Mouse (Mus musculus) neural tube, embryonic 13.5 days (tissue): ENCODE data around the gene Gpr108. TPM values are rescaled to one million over a fixed set of nuclear protein-coding genes. Genes with fewer than 3 reads are reported as not detected.

Experiments
- ATAC-seq: fragments of 200-750 bp; cut with Nextera tagmentation; 2 replicates; pipeline ENCODE4 v1.8.0; 2017; ENCODE audit warnings: low read depth, mild to moderate bottlenecking, moderate TSS enrichment, moderate library complexity
- H3K27ac ChIP-seq: fragments of 300-500 bp; sonication (generic); replicated peaks from 2 replicates; pipeline ENCODE4 v1.5.1; 2015; ENCODE audit warnings: moderate library complexity, mild to moderate bottlenecking, inconsistent platforms
- H3K27me3 ChIP-seq: fragments of 300-500 bp; sonication (generic); 2 replicates; pipeline ENCODE4 v1.6.1; 2015; ENCODE audit warnings: mild to moderate bottlenecking, inconsistent platforms
- H3K36me3 ChIP-seq: fragments of 300-500 bp; sonication (generic); 2 replicates; pipeline ENCODE4 v1.6.1; 2015; ENCODE audit warnings: mild to moderate bottlenecking, inconsistent platforms
- H3K4me1 ChIP-seq: fragments of 300-500 bp; sonication (generic); replicated peaks from 2 replicates; pipeline ENCODE4 v1.6.1; 2015; ENCODE audit warnings: inconsistent platforms
- H3K4me2 ChIP-seq: fragments of 300-500 bp; sonication (generic); 2 replicates; pipeline ENCODE4 v1.6.1; 2015; ENCODE audit warnings: inconsistent platforms, mild to moderate bottlenecking, moderate library complexity
- H3K4me3 ChIP-seq: fragments of 300-500 bp; sonication (generic); 2 replicates; pipeline ENCODE4 v1.5.1; 2015; ENCODE audit warnings: mild to moderate bottlenecking, inconsistent platforms
- H3K9ac ChIP-seq: fragments of 300-500 bp; sonication (generic); 2 replicates; pipeline ENCODE4 v1.6.1; 2015; ENCODE audit warnings: moderate library complexity, mild to moderate bottlenecking, inconsistent platforms
- H3K9me3 ChIP-seq: fragments of 300-500 bp; sonication (generic); 2 replicates; pipeline ENCODE4 v1.6.1; 2016; ENCODE audit warnings: inconsistent platforms
- WGBS: fragments of 180-500 bp; shearing (Covaris S2); methylation state at CpG from one replicate; pipeline ENCODE4 v1.1.7; 2015; 5-methylcytosine and 5-hydroxymethylcytosine counted together
- polyA plus RNA-seq: library from polyadenylated mRNA; unstranded; fragments of >200 nt; fragmentation: Nextera tagmentation; extraction: Ambion mirVana; gene quantifications from 2 replicates; pipeline ENCODE4 v1.2.1, GENCODE M21; 2015

The Gpr108 gene
- polyA plus RNA-seq, 1 experiment from 2014 or later: 24.8 TPM

DNA sequence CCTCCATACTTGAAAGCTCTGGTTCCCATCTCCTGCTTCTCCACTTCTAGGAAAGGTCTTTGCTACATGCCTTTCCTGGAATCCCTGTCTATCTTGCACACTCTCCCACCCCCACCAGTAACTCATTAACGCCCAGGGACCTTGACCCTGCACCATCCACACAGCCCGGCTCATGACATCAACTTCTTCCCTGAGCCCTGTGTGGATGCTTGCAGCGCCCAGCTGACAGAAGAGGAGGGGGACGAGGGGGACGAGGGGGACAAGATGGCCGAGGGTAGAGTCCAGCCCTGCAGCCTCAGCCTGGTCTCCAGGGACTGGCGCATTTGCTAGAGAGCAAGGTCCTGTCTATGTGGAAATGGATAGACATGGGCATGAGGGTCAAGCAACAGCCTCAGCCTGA is 15.2 kb downstream of the Gpr108 start:
- 56% methylated on average over 7 of the region's 7 CpGs for WGBS
- Histone ChIP-seq H3K4me3 (no peak overlapping the region), H3K9ac (no peak overlapping the region), H3K9me3 (no peaks in the 10 kb centered on the region), H3K36me3 (peaks cover 36% of the 10 kb centered on the region), H3K27ac (no peak overlapping the region), H3K4me1 (no peaks in the 10 kb centered on the region), H3K27me3 (no peaks in the 10 kb centered on the region), H3K4me2 (no peak overlapping the region)
- no peak for ATAC-seq

GRCm38 (mm10) chr17:57232200-57232599 is 16.0 kb downstream of the Gpr108 start:
- H3K9me3 ChIP-seq: no peaks in the 10 kb centered on the region
- no peaks in the 10 kb centered on the region for H3K4me1 ChIP-seq
- ATAC-seq: no peak
- 86% methylated on average over 1 of the region's 1 CpGs for WGBS
- H3K27ac ChIP-seq: no peak overlapping the region
- H3K36me3 ChIP-seq: peaks cover 28% of the 10 kb centered on the region
- H3K27me3 ChIP-seq: no peaks in the 10 kb centered on the region
- no peak overlapping the region for H3K9ac ChIP-seq
- H3K4me3 ChIP-seq: no peak overlapping the region
- H3K4me2 ChIP-seq: no peak overlapping the region

GRCm38 (mm10) chr17:57231321-57231771 is 16.9 kb downstream of the Gpr108 start:
- H3K4me1 ChIP-seq: no peaks in the 10 kb centered on the region
- H3K36me3 ChIP-seq: peaks cover 19% of the 10 kb centered on the region
- no peak overlapping the region for H3K9ac ChIP-seq
- H3K4me3 ChIP-seq: no peak overlapping the region
- H3K9me3 ChIP-seq: no peaks in the 10 kb centered on the region
- H3K4me2 ChIP-seq: no peak overlapping the region
- no peak overlapping the region for H3K27ac ChIP-seq
- no peak for ATAC-seq
- H3K27me3 ChIP-seq: no peaks in the 10 kb centered on the region

DNA sequence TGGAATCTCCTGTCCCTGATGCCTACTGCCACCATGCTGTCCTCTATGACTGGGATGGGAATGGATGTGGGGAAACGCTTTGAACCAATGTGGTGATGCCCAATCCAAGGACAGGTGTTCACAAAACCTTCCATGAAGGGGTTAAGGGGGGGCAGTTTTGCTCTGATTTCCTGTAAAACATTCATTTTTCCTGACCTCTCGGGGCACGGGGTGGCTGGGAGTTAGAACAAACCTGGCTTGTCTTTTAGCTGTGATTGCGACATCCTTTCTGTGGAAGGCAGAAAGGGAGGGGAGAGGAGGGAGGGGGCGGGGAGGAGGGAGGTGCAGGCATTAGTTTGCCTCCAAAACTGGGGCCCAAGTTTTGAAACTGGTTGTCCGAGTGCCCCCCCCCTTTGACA is 17.5 kb downstream of the Gpr108 start:
- Histone ChIP-seq H3K4me1 (no peaks in the 10 kb centered on the region), H3K27me3 (no peaks in the 10 kb centered on the region), H3K4me2 (no peak overlapping the region), H3K9me3 (no peaks in the 10 kb centered on the region), H3K36me3 (peaks cover 13% of the 10 kb centered on the region), H3K27ac (no peak overlapping the region), H3K4me3 (no peak overlapping the region), H3K9ac (no peak overlapping the region)
- ATAC-seq: no peak
- WGBS: 77% methylated on average over 6 of the region's 6 CpGs

DNA sequence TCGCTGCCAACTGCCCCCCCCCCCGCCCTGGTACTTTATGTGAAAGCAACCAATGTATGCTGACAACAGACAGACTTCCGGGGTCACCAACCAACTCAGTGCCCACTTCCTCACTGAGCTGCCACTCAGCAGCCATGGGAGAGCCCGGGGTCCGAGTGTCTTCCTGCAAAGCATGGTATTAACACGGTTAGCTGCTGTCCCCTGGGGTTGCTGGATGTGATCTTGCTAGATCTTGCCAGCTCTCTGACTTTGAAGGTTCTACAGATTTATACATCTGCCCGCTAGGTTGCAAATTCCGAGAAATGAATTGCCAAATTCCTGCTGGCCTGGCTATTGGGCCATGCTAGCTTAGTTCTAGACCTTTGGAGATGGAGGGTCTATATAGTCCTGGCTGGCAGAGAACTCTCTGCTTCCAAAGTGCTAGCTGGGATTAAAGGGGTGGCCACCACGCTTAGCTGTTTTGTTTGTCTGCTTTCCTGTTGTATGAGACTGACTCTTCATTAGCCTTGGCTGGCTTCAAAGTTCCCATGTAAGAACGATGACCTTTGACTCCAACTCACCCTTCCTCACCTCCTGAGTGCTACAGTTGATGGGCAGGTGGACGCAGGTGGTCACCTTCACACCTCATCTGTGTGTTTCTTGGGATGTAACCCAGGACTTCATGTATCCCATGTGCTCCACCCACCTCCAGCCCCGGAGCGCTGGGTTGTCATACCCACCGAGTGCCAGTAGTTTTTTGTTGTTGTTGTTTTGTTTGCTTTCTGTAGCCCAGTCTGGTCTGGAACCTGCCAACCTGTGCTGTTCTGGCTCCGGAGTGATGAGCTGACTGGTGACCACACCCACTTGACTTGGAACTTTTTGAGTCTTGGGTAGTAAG is 18.2 kb downstream of the Gpr108 start:
- WGBS: 81% methylated on average over 15 of the region's 15 CpGs
- ATAC-seq: no peak
- H3K36me3 ChIP-seq: peaks cover 9% of the 10 kb centered on the region; the same call in 1 of the 2 replicates
- H3K9me3 ChIP-seq: no peaks in the 10 kb centered on the region
- H3K27ac ChIP-seq: no peak overlapping the region
- no peak overlapping the region for H3K4me2 ChIP-seq
- no peaks in the 10 kb centered on the region for H3K27me3 ChIP-seq
- H3K4me1 ChIP-seq: no peaks in the 10 kb centered on the region
- no peak overlapping the region for H3K9ac ChIP-seq
- H3K4me3 ChIP-seq: no peak overlapping the region

- Histone ChIP-seq H3K36me3 (no peaks in the 10 kb centered on the region), H3K4me2 (no peak overlapping the region), H3K4me3 (no peak overlapping the region), H3K27ac (no peak overlapping the region), H3K9ac (no peak overlapping the region), H3K9me3 (no peaks in the 10 kb centered on the region), H3K27me3 (no peaks in the 10 kb centered on the region), H3K4me1 (no peaks in the 10 kb centered on the region)
- 84% methylated on average over 3 of the region's 3 CpGs for WGBS
- ATAC-seq: no peak
Observed at GRCm38 (mm10) chr17:57228873-57229272, 19.4 kb downstream of the Gpr108 start.

DNA sequence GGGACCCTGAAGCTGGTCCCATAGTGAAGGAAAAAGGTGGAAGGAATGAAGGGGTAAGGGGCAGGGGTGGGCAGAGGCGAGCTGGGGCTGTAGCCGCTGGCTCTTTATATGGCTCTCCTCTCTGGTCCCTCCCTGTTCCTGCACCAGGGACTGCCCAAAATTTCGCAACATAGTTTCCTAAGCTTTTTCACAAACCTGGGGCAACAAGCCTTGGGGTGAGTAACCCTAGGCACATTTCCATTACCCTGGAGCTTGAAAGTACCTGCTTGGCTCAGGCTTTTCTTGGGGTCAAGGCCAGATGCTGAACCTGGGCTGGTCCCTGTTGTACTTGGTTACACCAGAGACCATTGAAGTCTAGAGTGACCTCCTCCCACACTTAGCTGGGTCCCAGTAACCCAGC is 20.2 kb downstream of the Gpr108 start, which contains the start of gene C3:
Gene C3, minus strand, starts transcription at position 123 of the 400 bp plus-strand sequence.
- 87% methylated on average over 3 of the region's 3 CpGs for WGBS
- H3K4me2 ChIP-seq: no peak within 1 kb of the TSS
- no peaks in the 10 kb centered on the region for H3K9me3 ChIP-seq
- H3K27me3 ChIP-seq: no peaks in the 10 kb centered on the region
- H3K9ac ChIP-seq: no peak within 1 kb of the TSS
- H3K36me3 ChIP-seq: no peaks in the 10 kb centered on the region
- no peaks in the 10 kb centered on the region for H3K4me1 ChIP-seq
- no peak for ATAC-seq
- H3K27ac ChIP-seq: no peak within 1 kb of the TSS
- H3K4me3 ChIP-seq: no peak within 1 kb of the TSS

DNA sequence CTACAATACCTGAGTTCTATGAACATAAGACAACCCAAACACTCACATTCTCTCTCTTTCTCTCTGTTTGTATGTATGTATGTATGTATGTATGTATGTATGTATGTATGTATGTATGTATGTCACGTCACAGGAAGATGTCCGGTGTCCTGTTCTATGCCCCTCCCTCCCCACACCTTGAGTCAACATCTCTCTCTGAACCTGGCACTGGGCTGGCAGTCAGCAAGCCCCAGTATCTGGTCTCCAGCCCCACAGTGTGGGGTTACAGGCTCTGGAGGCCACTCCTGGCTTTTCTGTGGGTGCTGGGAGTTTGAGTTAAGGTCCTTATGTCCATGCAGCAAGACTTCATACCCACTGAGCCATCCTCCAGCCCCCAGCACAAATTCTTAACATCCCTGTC is 20.8 kb downstream of the Gpr108 start:
- 91% methylated on average over 2 of the region's 2 CpGs for WGBS
- H3K4me1 ChIP-seq: no peaks in the 10 kb centered on the region
- no peaks in the 10 kb centered on the region for H3K36me3 ChIP-seq
- no peak for ATAC-seq
- no peak overlapping the region for H3K9ac ChIP-seq
- H3K4me3 ChIP-seq: no peak overlapping the region
- H3K9me3 ChIP-seq: no peaks in the 10 kb centered on the region
- no peaks in the 10 kb centered on the region for H3K27me3 ChIP-seq
- no peak overlapping the region for H3K27ac ChIP-seq
- H3K4me2 ChIP-seq: no peak overlapping the region

- H3K4me1 ChIP-seq: 0 out of 2 replicates have a peak, but pooled peaks cover 5% of the 10 kb centered on the region
Observed at GRCm38 (mm10) chr17:57223313-57223712, 24.9 kb downstream of the Gpr108 start.

GRCm38 (mm10) chr17:57221911-57222310 is 26.3 kb downstream of the Gpr108 start:
- Histone ChIP-seq H3K36me3 (no peaks in the 10 kb centered on the region), H3K4me2 (no peak overlapping the region), H3K27me3 (no peaks in the 10 kb centered on the region; the same call in 1 of the 2 replicates), H3K27ac (no peak overlapping the region), H3K9me3 (no peaks in the 10 kb centered on the region), H3K9ac (no peak overlapping the region), H3K4me3 (no peak overlapping the region), H3K4me1 (0 out of 2 replicates have a peak, but pooled peaks cover 5% of the 10 kb centered on the region)
- 82% methylated on average over 4 of the region's 4 CpGs for WGBS
- ATAC-seq: no peak

More at GRCm38 (mm10) chr17:57223313-57223712, 24.9 kb downstream of the Gpr108 start:
- 73% methylated on average over 9 of the region's 9 CpGs for WGBS
- H3K27me3 ChIP-seq: no peaks in the 10 kb centered on the region; the same call in 1 of the 2 replicates
- no peak for ATAC-seq
- H3K36me3 ChIP-seq: no peaks in the 10 kb centered on the region
- no peak overlapping the region for H3K27ac ChIP-seq
- H3K9me3 ChIP-seq: no peaks in the 10 kb centered on the region
- H3K4me2 ChIP-seq: no peak overlapping the region
- H3K4me3 ChIP-seq: no peak overlapping the region
- H3K9ac ChIP-seq: no peak overlapping the region

- no peak overlapping the region for H3K4me3 ChIP-seq
Observed at GRCm38 (mm10) chr17:57219884-57220207, 28.4 kb downstream of the Gpr108 start.

DNA sequence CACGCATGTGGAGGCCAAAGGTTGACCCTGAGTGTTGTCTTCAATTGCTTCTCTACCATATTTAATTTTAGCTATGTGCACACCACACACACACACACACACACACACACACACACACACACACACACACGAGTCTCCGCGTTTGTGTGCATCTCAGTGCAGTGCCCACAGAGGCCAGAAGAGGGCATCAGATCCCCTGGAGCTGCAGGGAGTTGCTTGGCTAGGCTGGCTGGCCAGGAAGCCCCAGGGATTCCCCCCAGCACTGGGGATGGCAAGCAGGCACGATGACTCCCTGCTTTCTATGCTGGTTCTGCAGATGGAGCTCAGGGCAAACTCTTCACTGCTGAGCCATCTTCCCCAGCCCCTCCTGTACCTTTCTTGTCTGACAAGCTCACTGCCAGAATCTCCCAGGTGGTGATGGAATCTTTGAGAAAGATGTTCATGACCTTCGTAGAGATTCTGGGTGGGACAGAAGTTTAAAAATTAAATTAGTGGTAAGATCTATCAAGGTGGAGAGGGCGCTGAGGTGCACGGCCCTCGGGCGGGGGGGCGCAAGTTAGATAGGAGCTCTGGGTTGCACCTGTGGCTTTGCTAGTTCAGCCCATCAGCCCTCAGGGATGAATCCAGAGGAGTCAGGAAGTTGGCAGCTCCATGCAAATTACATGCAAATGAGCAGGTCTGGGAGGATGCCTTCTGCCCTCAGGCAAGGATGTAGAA is 28.9 kb downstream of the Gpr108 start:
- H3K9ac ChIP-seq: no peak overlapping the region
- H3K4me2 ChIP-seq: no peak overlapping the region
- H3K4me1 ChIP-seq: 0 out of 2 replicates have a peak, but pooled peaks cover 5% of the 10 kb centered on the region
- no peak; the same call in 1 of the 2 replicates for ATAC-seq
- 26% methylated on average over 11 of the region's 11 CpGs for WGBS
- no peaks in the 10 kb centered on the region for H3K36me3 ChIP-seq
- no peaks in the 10 kb centered on the region for H3K9me3 ChIP-seq
- no peak overlapping the region for H3K4me3 ChIP-seq
- no peak overlapping the region for H3K27ac ChIP-seq
- no peaks in the 10 kb centered on the region; the same call in 1 of the 2 replicates for H3K27me3 ChIP-seq

More at GRCm38 (mm10) chr17:57219884-57220207, 28.4 kb downstream of the Gpr108 start:
- Histone ChIP-seq H3K9me3 (no peaks in the 10 kb centered on the region), H3K9ac (no peak overlapping the region), H3K27me3 (no peaks in the 10 kb centered on the region; the same call in 1 of the 2 replicates), H3K4me2 (no peak overlapping the region), H3K36me3 (no peaks in the 10 kb centered on the region), H3K27ac (no peak overlapping the region), H3K4me1 (0 out of 2 replicates have a peak, but pooled peaks cover 5% of the 10 kb centered on the region)
- ATAC-seq: no peak
- WGBS: 18% methylated on average over 3 of the region's 3 CpGs
